Mouse (Mus musculus): Measurements from ENCODE around the gene Tom1l2. TPM values are rescaled to one million over a fixed set of nuclear protein-coding genes. Genes with fewer than 3 reads are reported as not detected.

Gene Tom1l2
- total and polyA plus RNA-seq, 3 experiments, result 4.8 to 10.4 (median 10.4) TPM

- Histone ChIP-seq H3K4me2 (ENCODE audit: insufficient read depth, low read depth, poor library complexity, severe bottlenecking) (no peak overlapping the region), H3K9me3 (replicated peaks; ENCODE audit: low read length) (no peaks in the 10 kb centered on the region), H3K27me3 (replicated peaks) (no peaks in the 10 kb centered on the region), H3K27ac (ENCODE audit: insufficient read depth, low read depth) (no peak overlapping the region), H3K4me1 (ENCODE audit: control insufficient read depth in 1 of 2, insufficient read depth in 2 of 2) (peaks cover 0 to 13% of the 10 kb centered on the region in 2 experiments; a peak in 2 of 4 replicates), H3K36me3 (replicated peaks in 1 of 2; ENCODE audit: control insufficient read depth in 1 of 2, insufficient read depth in 1 of 2, low read length in 1 of 2) (peaks cover 16 to 44% of the 10 kb centered on the region in 2 experiments), H3K4me3 (replicated peaks in 1 of 3; ENCODE audit: low read depth in 2 of 3, low read length in 2 of 3, poor library complexity in 1 of 3) (no peak overlapping the region), H3K79me2 (replicated peaks; ENCODE audit: control insufficient read depth, extremely low read depth, insufficient read depth, poor library complexity, severe bottlenecking) (no peaks in the 10 kb centered on the region), H3K9ac (ENCODE audit: insufficient read depth, low read depth) (no peak overlapping the region)
- TF ChIP-seq E2F4 (IDR thresholded peaks at IDR 0.05; ENCODE audit: insufficient replicate concordance, low read depth, low read length) (no peak), POLR2AphosphoS2 (IDR thresholded peaks at IDR 0.05; ENCODE audit: low read depth, low read length) (no peak), RCOR1 (conservative IDR thresholded peaks at IDR 0.05; ENCODE audit: low read depth, low read length) (no peak), ETS1 (conservative IDR thresholded peaks at IDR 0.05; ENCODE audit: low read depth, low read length) (no peak), KAT2A (IDR thresholded peaks at IDR 0.05; ENCODE audit: insufficient replicate concordance, low read length) (no peak)
- DNase-seq (ENCODE audit: extremely low read depth), result no peak
- in situ Hi-C loops (cut with MboI; ENCODE audit: low pct_ligation_motif_present, low pct_unique_long_range_greater_than_20kb, low sequenced_read_pairs) (no loop called here), dilution Hi-C loops (cut with MboI; ENCODE audit: extremely low pct_ligation_motif_present, extremely low pct_unique_long_range_greater_than_20kb, low sequenced_read_pairs) (no loop called here)
Measured at GRCm38 (mm10) chr11:60240509-60240908, 112.2 kb downstream of the Tom1l2 start.

GRCm38 (mm10) chr11:60235351-60235750 is 117.4 kb downstream of the Tom1l2 start:
- H3K4me3 ChIP-seq (replicated peaks in 1 of 3; ENCODE audit: low read depth in 2 of 3, low read length in 2 of 3, poor library complexity in 1 of 3), result no peak overlapping the region
- H3K4me2 ChIP-seq (ENCODE audit: insufficient read depth, low read depth, poor library complexity, severe bottlenecking), result no peak overlapping the region
- H3K9me3 ChIP-seq (replicated peaks; ENCODE audit: low read length), result no peaks in the 10 kb centered on the region
- DNase-seq (ENCODE audit: extremely low read depth), result no peak
- H3K27me3 ChIP-seq (replicated peaks), result no peaks in the 10 kb centered on the region
- no peak overlapping the region for H3K9ac ChIP-seq (ENCODE audit: insufficient read depth, low read depth)
- no peaks in the 10 kb centered on the region for H3K79me2 ChIP-seq (replicated peaks; ENCODE audit: control insufficient read depth, extremely low read depth, insufficient read depth, poor library complexity, severe bottlenecking)
- dilution Hi-C loops (cut with MboI; ENCODE audit: extremely low pct_ligation_motif_present, extremely low pct_unique_long_range_greater_than_20kb, low sequenced_read_pairs) (no loop called here), in situ Hi-C loops (cut with MboI; ENCODE audit: low pct_ligation_motif_present, low pct_unique_long_range_greater_than_20kb, low sequenced_read_pairs) (no loop called here)
- H3K27ac ChIP-seq (ENCODE audit: insufficient read depth, low read depth), result no peak overlapping the region
- TF ChIP-seq EP300 (IDR thresholded peaks at IDR 0.05; ENCODE audit: low read length), result no peak
- no peak for TF ChIP-seq TCF12 (IDR thresholded peaks at IDR 0.05; ENCODE audit: low read depth, low read length)
- TF ChIP-seq ZC3H11A (IDR thresholded peaks at IDR 0.05; ENCODE audit: low read depth, low read length), result no peak
- no peak for TF ChIP-seq ZNF384 (IDR thresholded peaks at IDR 0.05; ENCODE audit: low read depth, low read length)
- no peak for TF ChIP-seq SMC3 (IDR thresholded peaks at IDR 0.05; ENCODE audit: low read depth, low read length)
- no peak for TF ChIP-seq RAD21 (IDR thresholded peaks at IDR 0.05; ENCODE audit: low read depth, low read length)
- no peak for TF ChIP-seq ZMIZ1 (IDR thresholded peaks at IDR 0.05; ENCODE audit: low read depth, low read length)
- peaks cover 3 to 31% of the 10 kb centered on the region in 2 experiments; a peak in 3 of 4 replicates for H3K4me1 ChIP-seq (ENCODE audit: control insufficient read depth in 1 of 2, insufficient read depth in 2 of 2)
- peaks cover 2 to 12% of the 10 kb centered on the region in 2 experiments for H3K36me3 ChIP-seq (replicated peaks in 1 of 2; ENCODE audit: control insufficient read depth in 1 of 2, insufficient read depth in 1 of 2, low read length in 1 of 2)

- no peak overlapping the region for H3K4me3 ChIP-seq (replicated peaks in 1 of 3; ENCODE audit: low read depth in 2 of 3, low read length in 2 of 3, poor library complexity in 1 of 3)
- no peak overlapping the region for H3K4me2 ChIP-seq (ENCODE audit: insufficient read depth, low read depth, poor library complexity, severe bottlenecking)
- no peaks in the 10 kb centered on the region for H3K9me3 ChIP-seq (replicated peaks; ENCODE audit: low read length)
- H3K36me3 ChIP-seq (replicated peaks in 1 of 2; ENCODE audit: control insufficient read depth in 1 of 2, insufficient read depth in 1 of 2, low read length in 1 of 2), result peaks cover 5 to 25% of the 10 kb centered on the region in 2 experiments
- DNase-seq (ENCODE audit: extremely low read depth), result no peak
- peaks cover 3 to 31% of the 10 kb centered on the region in 2 experiments; a peak in 3 of 4 replicates for H3K4me1 ChIP-seq (ENCODE audit: control insufficient read depth in 1 of 2, insufficient read depth in 2 of 2)
- no peak for TF ChIP-seq UBTF (IDR thresholded peaks at IDR 0.05; ENCODE audit: low read depth, low read length)
- TF ChIP-seq RCOR1 (conservative IDR thresholded peaks at IDR 0.05; ENCODE audit: low read depth, low read length), result no peak
- no peak for TF ChIP-seq RAD21 (IDR thresholded peaks at IDR 0.05; ENCODE audit: low read depth, low read length)
- no peaks in the 10 kb centered on the region for H3K79me2 ChIP-seq (replicated peaks; ENCODE audit: control insufficient read depth, extremely low read depth, insufficient read depth, poor library complexity, severe bottlenecking)
- H3K27ac ChIP-seq (ENCODE audit: insufficient read depth, low read depth), result no peak overlapping the region
- no peaks in the 10 kb centered on the region for H3K27me3 ChIP-seq (replicated peaks)
- dilution Hi-C loops (cut with MboI; ENCODE audit: extremely low pct_ligation_motif_present, extremely low pct_unique_long_range_greater_than_20kb, low sequenced_read_pairs) (no loop called here), in situ Hi-C loops (cut with MboI; ENCODE audit: low pct_ligation_motif_present, low pct_unique_long_range_greater_than_20kb, low sequenced_read_pairs) (no loop called here)
- H3K9ac ChIP-seq (ENCODE audit: insufficient read depth, low read depth), result no peak overlapping the region
Measured at GRCm38 (mm10) chr11:60233235-60233634, 119.5 kb downstream of the Tom1l2 start.
